Mouse (Mus musculus): ENCODE data around the gene Ttpal.

The Ttpal gene

DNA sequence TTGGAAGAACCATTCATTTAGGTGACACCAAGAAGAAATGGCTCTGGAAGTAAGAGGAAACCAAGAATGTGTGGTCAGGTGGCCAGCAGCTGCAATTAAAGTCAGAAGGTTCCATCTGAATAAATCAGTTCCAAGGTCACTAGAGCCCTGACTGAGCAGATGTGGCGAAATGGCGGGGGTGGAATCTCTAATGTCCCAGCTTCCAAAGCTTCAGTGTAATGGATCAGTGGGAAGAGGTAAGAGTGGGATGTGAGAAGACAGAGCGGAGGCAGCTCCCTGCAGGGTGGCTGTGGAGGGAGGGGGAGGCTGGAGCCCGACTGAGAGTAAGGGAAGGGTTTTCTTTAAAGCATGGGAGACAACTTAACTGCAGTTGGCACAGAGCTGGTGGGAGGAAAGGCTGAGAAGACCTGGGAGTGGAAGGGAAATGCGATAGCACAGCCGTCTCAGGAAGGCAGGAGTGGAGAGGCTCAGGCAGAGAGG is 59.3 kb downstream of the Ttpal start:
- DNase-seq (ENCODE audit: low spot score in 2 of 2): peak; percentile 67 to 76

DNA sequence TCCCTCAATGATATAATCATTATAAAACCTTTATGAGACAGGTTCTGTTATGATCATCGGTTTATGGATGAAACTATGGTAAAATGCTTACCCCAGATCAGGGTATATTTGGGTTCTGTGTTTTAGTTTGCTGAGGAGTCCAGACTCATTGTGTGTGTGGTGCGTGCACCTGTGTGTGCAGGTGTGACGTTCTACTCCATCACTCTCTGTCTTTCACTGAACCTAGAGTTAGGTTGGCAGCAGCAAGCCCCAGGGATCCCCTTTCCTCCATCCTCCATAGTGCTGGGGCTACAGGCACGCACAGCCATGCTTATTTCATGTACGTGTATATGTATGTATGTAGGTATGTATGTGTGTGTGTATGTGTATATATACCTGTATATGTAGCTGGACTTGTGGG is 60.0 kb downstream of the Ttpal start:
- DNase-seq (ENCODE audit: low spot score in 2 of 2): no peak

DNA sequence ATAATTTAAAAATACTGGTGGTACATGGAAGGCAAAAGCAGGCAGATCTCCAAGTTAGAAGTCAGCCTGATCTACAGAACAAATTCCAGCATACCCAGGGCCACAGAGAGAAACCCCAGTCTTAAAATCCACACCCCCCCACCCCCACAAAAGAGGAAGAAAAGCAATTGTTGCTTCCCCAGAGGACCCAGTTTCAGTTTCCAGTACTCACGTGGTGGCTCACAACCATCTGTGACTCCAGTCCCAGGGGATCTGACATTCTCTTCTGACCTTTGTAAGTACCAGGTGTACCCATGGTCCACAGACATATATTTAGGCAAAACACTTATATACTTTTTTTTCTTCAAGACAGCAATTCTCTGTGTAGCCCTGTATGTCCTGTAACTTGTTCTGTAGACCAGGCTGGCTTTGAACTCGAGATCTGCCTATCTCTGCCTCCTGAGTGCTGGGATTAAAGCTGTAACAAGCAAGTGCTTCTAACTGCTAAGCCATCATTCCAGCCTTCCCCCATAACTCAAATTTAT is 60.6 kb downstream of the Ttpal start:
- no peak for DNase-seq (ENCODE audit: low spot score in 2 of 2)

DNA sequence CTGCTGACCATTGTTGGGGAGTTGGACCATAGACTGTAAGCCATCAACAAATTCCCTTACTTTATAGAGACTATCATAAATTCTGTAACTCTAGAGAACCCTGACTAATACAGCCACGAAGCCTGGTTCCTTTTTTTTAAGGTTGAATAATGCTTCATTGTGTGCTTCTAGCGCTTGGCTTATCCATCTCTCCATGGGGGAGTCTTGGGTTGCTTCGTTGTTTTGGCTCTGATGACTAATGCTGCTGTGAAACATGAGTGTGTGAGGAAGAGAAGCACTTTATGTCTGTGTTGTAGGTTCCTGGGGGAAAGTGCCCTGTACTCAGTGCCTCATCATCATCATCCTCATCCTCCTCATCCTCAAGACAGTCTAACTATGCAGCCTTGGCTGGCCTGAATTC is 61.8 kb downstream of the Ttpal start:
- DNase-seq (ENCODE audit: low spot score in 2 of 2): no peak

DNA sequence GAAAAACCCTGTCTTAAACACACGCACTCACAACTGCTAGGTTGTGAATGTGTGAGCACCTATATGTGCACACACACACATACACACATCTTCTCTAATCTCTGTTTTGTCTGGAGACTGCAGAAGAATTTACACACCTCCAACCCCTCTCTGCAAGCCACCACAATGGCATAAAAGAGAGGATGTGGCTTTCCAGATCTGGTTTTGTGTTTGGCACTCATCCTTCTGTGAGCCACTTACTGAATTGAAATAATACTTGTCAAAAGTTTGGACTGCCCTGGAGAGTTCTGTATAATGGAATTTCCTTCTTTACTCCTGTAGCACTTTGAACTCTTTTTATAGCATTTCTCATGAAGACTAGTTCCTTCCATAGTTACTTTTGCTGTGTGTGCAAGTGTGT is 64.9 kb downstream of the Ttpal start:
- no peak for DNase-seq (ENCODE audit: low spot score in 2 of 2)

Data from frontal cortex, postnatal 36 days (tissue).